Mouse (Mus musculus) large intestine, adult 2 months (tissue): ENCODE results near the gene Gm340. TPM values are rescaled to one million over a fixed set of nuclear protein-coding genes. Genes with fewer than 3 reads are reported as not detected.

ENCODE experiments used
- DNase-seq: peaks from one replicate; pipeline ENCODE4 v3.0.0-alpha.2; 2012; ENCODE audit warnings: low read depth, low spot score
- WGBS: fragments of 180-500 bp; shearing (Covaris S2); methylation state at CpG from one replicate; pipeline ENCODE4 v1.1.7; 2018; 5-methylcytosine and 5-hydroxymethylcytosine counted together
- polyA plus RNA-seq: library from polyadenylated mRNA; depleted of rRNA; stranded (reverse); fragments of >200 nt; gene quantifications from 2 replicates; pipeline ENCODE4 v1.2.3, GENCODE M21; 2012; rRNA removed

Gm340 gene
- polyA plus RNA-seq, 1 experiment: 1.0 TPM

DNA sequence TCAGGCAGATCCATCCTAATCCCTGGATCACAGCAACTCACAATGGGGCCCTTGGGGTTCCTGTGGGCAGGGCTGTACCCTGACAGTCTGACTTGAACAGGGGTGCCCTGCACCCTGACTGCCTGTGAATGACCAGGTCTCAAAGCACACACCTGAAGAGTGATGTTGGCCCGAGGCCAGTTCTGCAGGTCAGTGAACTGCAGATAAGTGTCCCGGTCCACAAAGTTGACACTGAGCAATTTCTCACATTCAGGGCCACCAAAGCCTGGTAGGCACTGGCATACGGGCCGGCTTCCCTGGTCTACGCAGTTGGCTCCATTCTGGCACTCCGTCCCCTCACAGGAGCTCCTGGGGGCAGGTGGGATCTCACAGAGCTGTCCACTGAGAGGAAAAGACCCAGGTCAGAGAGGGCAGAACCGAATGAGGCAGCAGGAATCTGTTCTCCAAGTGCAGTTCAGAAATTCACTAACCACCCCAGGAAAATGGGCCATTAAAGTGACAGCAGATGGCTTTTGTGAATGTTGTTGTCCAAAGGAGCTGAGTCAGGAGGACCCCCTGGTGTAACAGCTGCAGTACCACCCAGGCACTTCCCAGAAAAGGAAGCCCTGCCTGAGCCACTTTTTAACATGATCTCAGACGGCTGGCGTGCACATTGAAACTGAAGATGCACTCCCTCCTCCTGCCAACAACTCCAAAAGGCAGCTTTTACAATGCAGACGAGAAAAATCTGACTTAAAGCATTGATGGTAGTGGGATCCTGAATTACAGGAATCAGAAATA, 24.2 kb downstream of the Gm340 start:
- no peak for DNase-seq
- WGBS: 77% methylated on average over 10 of the region's 10 CpGs

DNA sequence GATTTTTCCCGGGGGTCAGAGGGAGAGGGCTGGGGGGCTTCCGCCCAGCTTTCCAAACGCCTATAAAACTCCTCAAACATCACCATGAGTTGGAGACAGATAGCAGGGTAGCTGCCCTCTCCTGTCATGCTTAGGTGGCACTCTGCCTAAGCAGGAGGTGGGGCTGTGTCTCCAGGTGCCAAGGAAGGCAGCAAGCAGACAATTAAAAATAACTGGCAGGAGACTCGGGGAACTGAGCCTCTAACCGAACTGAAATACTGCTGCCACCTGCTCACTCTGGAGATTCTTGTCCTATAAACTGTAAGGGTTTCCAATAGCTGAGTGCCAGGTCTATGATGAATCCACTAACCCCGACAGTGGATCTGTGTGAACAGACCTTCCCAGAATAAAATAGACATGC, 29.5 kb downstream of the Gm340 start:
- WGBS: 26% methylated on average over 6 of the region's 6 CpGs
- no peak for DNase-seq

DNA sequence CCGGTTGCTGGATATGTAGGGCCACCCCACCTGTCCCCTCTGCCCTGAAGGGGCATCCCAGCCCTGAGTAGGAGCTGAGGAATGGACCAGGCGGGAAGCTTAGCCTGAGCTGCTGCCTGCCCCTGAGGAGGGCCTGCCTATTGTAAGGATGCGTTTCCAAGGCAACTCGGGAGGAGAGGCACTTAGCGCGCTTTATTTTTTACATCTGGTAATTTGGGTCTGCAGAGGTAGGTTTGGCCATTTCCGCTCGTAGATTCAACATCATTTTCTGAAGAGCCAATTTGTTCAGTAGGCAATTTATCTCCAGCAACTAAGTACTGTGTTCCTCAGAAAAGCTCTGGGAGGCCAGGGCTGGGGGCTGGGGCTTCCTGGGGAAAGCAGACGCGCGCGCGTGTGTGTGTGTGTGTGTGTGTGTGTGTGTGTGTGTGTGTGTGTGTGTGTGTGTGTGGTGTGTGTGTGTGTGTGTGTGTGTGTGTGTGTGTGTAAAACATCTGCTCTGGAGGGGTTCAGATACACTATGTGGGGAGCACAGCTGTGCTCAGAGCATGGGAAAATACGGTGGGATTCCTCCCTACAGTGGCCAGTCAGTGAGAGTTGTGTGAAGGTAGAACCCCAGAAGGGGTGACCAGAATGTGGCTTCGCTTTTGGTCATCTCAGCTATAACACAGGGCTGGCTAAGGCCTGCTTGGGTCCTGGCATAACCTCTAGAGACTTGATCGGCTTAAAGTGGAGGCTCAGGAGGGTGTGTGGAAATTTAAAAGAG, 31.3 kb downstream of the Gm340 start:
- WGBS: 72% methylated on average over 16 of the region's 16 CpGs
- no peak for DNase-seq

DNA sequence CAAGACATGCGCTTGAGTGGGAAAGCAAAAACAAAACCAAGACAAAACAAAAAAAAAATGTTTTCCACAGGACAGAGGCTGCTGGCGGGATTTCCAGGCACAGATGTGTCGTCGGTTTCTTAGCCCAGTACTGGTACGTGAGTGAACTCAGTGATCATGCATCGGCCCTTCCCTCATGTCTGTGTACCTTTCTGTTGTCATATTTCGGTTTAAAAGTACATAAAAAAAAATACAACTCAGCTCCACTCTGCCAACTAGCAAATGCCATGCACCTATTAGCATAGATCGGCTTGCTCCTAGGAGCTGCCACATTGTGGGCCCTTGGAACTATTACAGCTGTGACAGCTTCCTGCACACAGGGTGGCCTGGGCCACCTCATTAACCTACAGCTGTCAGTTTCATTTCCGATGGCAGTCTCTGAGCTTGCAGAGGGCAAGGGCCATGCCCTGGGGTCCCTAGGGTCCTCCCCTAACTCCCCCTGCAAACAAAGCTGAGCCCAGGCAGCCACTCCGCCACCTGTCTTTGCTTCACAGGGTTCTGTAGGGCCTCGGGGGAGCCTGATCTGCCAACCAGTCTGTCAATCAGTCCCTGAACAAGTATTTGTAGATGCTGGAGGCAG, 33.5 kb downstream of the Gm340 start:
- DNase-seq: no peak
- 76% methylated on average over 11 of the region's 11 CpGs for WGBS

DNA sequence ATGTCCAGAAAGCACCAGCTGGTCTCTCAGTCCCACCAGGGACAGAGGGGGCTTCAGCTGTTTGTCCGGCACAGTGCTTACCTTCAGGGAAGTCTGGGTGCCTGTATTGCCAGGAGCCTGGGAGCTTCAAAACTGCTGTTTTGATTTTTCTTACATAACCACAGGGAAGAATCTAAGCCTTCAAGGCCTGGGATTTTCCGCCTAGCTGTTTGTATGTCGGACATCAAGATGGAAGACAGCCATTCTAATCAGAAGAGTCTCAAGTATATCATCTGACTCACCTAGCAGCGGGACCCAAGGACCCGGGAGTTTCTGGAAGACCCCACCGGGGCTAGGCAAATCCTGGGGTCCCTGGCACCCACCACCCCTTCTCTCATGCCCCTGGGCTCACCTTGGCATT, 34.1 kb downstream of the Gm340 start:
- no peak for DNase-seq
- 90% methylated on average over 6 of the region's 6 CpGs for WGBS

GRCm38 (mm10) chr19:41617102-41617501, 34.9 kb downstream of the Gm340 start:
- no peak for DNase-seq
- 90% methylated on average over 13 of the region's 13 CpGs for WGBS

GRCm38 (mm10) chr19:41618153-41618657, 36.0 kb downstream of the Gm340 start:
- no peak for DNase-seq
- 60% methylated on average over 6 of the region's 6 CpGs for WGBS

- WGBS: 24% methylated on average over 19 of the region's 19 CpGs
Observed at GRCm38 (mm10) chr19:41618771-41619385, 36.7 kb downstream of the Gm340 start.

DNA sequence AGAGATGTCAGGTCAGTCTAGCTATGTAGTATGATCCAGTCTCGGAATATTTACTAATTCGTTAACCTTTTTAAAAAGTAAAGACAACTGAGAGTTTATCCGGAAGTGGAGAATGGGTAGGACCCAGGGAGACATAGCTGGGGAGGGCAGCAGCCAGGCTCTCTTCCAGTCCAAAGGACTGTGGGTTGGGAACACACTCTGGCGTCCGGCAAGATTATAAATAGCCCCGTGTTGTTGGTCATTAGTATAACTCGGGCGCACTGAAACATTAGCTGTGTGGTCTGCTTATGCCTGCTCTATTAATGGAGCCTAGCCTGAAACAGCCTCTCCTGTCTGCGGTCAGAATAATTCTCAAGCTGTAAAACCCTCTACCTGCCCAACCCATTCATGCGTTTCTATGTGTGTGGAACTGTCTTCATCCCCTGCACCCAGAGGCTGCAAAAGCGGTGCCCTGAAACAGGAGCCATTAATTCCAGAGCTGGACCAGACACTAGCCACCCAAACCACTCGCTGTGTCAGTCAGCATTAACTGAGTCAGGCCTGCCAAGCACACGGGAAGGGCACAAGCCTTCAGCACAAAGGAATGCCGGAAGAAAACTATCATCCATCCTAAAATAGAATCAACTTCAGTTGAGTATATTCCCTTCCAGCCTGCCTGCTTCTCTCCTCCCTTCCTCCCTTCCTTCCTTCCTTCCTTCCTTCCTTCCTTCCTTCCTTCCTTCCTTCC, 38.4 kb downstream of the Gm340 start:
- no peak for DNase-seq
- WGBS: 78% methylated on average over 14 of the region's 14 CpGs

More at GRCm38 (mm10) chr19:41618771-41619385, 36.7 kb downstream of the Gm340 start:
- no peak for DNase-seq

DNA sequence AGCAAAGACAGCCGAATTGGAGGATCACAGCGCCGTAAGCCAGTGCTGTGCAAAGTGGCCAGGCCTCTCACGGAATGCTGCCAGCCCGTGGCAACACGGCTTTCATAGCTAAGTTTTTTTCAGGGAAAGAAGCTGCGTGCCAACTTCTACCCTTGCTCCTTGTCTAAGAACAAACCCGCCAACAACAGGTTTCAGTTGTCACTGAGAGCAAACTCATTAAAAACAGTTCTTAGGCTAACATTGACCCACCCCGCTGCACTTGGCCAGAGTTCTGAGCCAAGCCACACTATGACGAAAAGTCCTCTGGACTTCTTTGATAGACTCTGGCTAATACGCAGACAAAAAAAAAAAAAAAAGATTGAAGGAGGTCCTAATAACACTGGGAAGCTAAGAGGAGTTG, 46.8 kb downstream of the Gm340 start:
- peak; percentile 27 for DNase-seq

GRCm38 (mm10) chr19:41629532-41629931, 47.4 kb downstream of the Gm340 start:
- WGBS: 43% methylated on average over 5 of the region's 5 CpGs
- peak; percentile 38 for DNase-seq

More for the DNA sequence above, 46.8 kb downstream of the Gm340 start:
- 41% methylated on average over 11 of the region's 11 CpGs for WGBS

DNA sequence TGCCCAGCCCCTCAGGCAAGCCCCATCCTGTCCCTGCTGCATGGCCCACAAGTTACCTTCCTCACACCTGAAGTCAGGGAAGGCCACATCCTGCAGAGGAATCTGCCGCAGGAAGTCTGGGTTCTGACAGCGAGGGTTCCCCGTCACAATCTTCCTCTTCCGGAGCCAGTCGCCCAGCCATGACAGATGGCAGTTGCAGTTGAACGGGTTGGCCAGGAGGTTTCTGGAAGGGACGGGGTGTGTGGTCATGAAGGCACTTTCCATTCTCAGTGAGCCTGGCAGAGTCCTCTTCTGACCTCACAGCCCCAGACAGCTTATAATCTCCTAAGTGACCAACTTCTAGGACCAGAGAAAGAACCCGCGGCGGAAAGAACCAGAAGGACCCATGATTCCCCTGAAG, 51.9 kb downstream of the Gm340 start:
- DNase-seq: no peak
- WGBS: 80% methylated on average over 10 of the region's 10 CpGs

GRCm38 (mm10) chr19:41634999-41635398, 52.8 kb downstream of the Gm340 start:
- WGBS: 56% methylated on average over 6 of the region's 6 CpGs
- DNase-seq: no peak

Other genes with a start within 250 kb of the Gm340 start
- gene Pik3ap1, start 197.3 kb upstream of the Gm340 start, polyA plus RNA-seq: 8.3 and 13.1 TPM in 2 replicates
- 2.0 and 6.5 TPM in 2 replicates for gene Lcor, start 99.7 kb upstream of the Gm340 start, polyA plus RNA-seq
- gene Slit1, start 161.3 kb downstream of the Gm340 start, polyA plus RNA-seq: 0.30 and 0.44 TPM in 2 replicates
- gene Arhgap19, start 219.7 kb downstream of the Gm340 start, polyA plus RNA-seq: 4.4 and 6.3 TPM in 2 replicates
- gene Frat1, start 247.6 kb downstream of the Gm340 start, polyA plus RNA-seq: 7.1 and 12.3 TPM in 2 replicates